Mouse (Mus musculus) intestine, embryonic 14.5 days (tissue): ENCODE measurements around the gene Olfr482. TPM values are rescaled to one million over a fixed set of nuclear protein-coding genes. Genes with fewer than 3 reads are reported as not detected.

ENCODE experiments used
- polyA plus RNA-seq: library from polyadenylated mRNA; unstranded; fragments of >200 nt; fragmentation: Nextera tagmentation; extraction: Ambion mirVana; gene quantifications from 2 replicates; pipeline ENCODE4 v1.2.1, GENCODE M21; 2014

Olfr482 gene
- polyA plus RNA-seq, 1 experiment from 2014 or later: not detected

Other genes starting within 250 kb of the Olfr482 start
- gene Olfr472, start 199.7 kb downstream of the Olfr482 start, polyA plus RNA-seq: not detected in 2 replicates
- not detected in 2 replicates for gene Olfr473, start 167.1 kb downstream of the Olfr482 start, polyA plus RNA-seq
- not detected in 2 replicates for gene Olfr474, start 142.9 kb downstream of the Olfr482 start, polyA plus RNA-seq
- not detected in 2 replicates for gene Olfr476, start 132.8 kb downstream of the Olfr482 start, polyA plus RNA-seq
- not detected in 2 replicates for gene Olfr477, start 110.9 kb downstream of the Olfr482 start, polyA plus RNA-seq
- not detected in 2 replicates for gene Olfr478, start 63.6 kb downstream of the Olfr482 start, polyA plus RNA-seq
- gene Olfr479, start 46.9 kb downstream of the Olfr482 start, polyA plus RNA-seq: not detected in 2 replicates
- not detected in 2 replicates for gene Olfr480, start 30.2 kb downstream of the Olfr482 start, polyA plus RNA-seq
- gene Olfr481, start 17.7 kb downstream of the Olfr482 start, polyA plus RNA-seq: not detected in 2 replicates
- gene Olfr483, start 3.3 kb upstream of the Olfr482 start, polyA plus RNA-seq: not detected in 2 replicates
- gene Olfr484, start 29.9 kb upstream of the Olfr482 start, polyA plus RNA-seq: not detected in 2 replicates
- not detected in 2 replicates for gene Olfr485, start 62.3 kb upstream of the Olfr482 start, polyA plus RNA-seq
- gene Olfr486, start 75.2 kb upstream of the Olfr482 start, polyA plus RNA-seq: not detected in 2 replicates
- not detected in 2 replicates for gene Olfr487, start 117.0 kb upstream of the Olfr482 start, polyA plus RNA-seq
- gene Olfr488, start 160.8 kb upstream of the Olfr482 start, polyA plus RNA-seq: not detected in 2 replicates
- gene Olfr490, start 191.3 kb upstream of the Olfr482 start, polyA plus RNA-seq: not detected in 2 replicates
- not detected in 2 replicates for gene Olfr491, start 215.9 kb upstream of the Olfr482 start, polyA plus RNA-seq
- not detected in 2 replicates for gene Olfr492, start 226.1 kb upstream of the Olfr482 start, polyA plus RNA-seq
- not detected in 2 replicates for gene Olfr493, start 249.4 kb upstream of the Olfr482 start, polyA plus RNA-seq